ENCODE assay signal across 24 mouse cellular contexts in genomic region chr6:93194741-93195140, GRCm38 (mm10).
DNase-seq lines count a peak whose midpoint lies in the region; ATAC-seq and TF ChIP-seq lines count a peak whose summit lies in the region.
"Had no signal": no experiment of that assay in that cellular context is flagged by ENCODE, and none has a peak within 500 bp of the region (broad histone marks: within the 10 kb centered on the region; RNA-seq: fewer than 3 reads in every experiment).

No protein-coding gene starts in this region.

- no peak for TF ChIP-seq CTCF in heart, adult 2 months (IDR thresholded peaks at IDR 0.05)
- TF ChIP-seq CTCF in kidney, adult 2 months (conservative IDR thresholded peaks at IDR 0.05; ENCODE audit: insufficient read depth, insufficient read length, low read depth, low read length) = no peak

- H3K4me2 ChIP-seq in lung, embryonic 16.5 days (ENCODE audit: low read depth, low read length) = no peak overlapping the region
- H3K4me2 ChIP-seq: embryonic facial prominence, embryonic 13.5 days; embryonic facial prominence, embryonic 15.5 days; forebrain, embryonic 12.5 days had no signal

- H3K9me3 ChIP-seq in lung, embryonic 16.5 days (ENCODE audit: control insufficient read depth, low read length) = no peaks in the 10 kb centered on the region
- H3K9me3 ChIP-seq: embryonic facial prominence, embryonic 13.5 days; embryonic facial prominence, embryonic 15.5 days; forebrain, embryonic 10.5 days; forebrain, embryonic 12.5 days had no signal

- H3K27me3 ChIP-seq in heart, adult 2 months (ENCODE audit: control insufficient read depth, insufficient read depth, low read length) = no peaks in the 10 kb centered on the region
- H3K27me3 ChIP-seq in kidney, adult 2 months (replicated peaks; ENCODE audit: control insufficient read depth, insufficient read depth, low read length) = no peaks in the 10 kb centered on the region
- H3K27me3 ChIP-seq in lung, embryonic 16.5 days (ENCODE audit: control insufficient read depth, insufficient read depth, low read depth, low read length) = no peaks in the 10 kb centered on the region
- H3K27me3 ChIP-seq: embryonic facial prominence, embryonic 13.5 days; embryonic facial prominence, embryonic 15.5 days; forebrain, embryonic 12.5 days had no signal

- peaks cover 9% of the 10 kb centered on the region for H3K36me3 ChIP-seq in heart, adult 2 months (ENCODE audit: control insufficient read depth, insufficient read depth, low read length)
- no peaks in the 10 kb centered on the region for H3K36me3 ChIP-seq in kidney, adult 2 months (ENCODE audit: control insufficient read depth, insufficient read depth, low read length)
- no peaks in the 10 kb centered on the region for H3K36me3 ChIP-seq in lung, embryonic 16.5 days (ENCODE audit: control insufficient read depth, insufficient read depth, low read length)
- H3K36me3 ChIP-seq: embryonic facial prominence, embryonic 13.5 days; embryonic facial prominence, embryonic 15.5 days; forebrain, embryonic 10.5 days; forebrain, embryonic 12.5 days had no signal

- no peak for TF ChIP-seq POLR2A in heart, adult 2 months (IDR thresholded peaks at IDR 0.05; ENCODE audit: insufficient read depth, low read depth, low read length)
- no peak for TF ChIP-seq POLR2A in kidney, adult 2 months (IDR thresholded peaks at IDR 0.05; ENCODE audit: low read depth, low read length)

- H3K4me1 ChIP-seq in heart, adult 2 months (ENCODE audit: control insufficient read depth, insufficient read depth, low read length) = peaks cover 4% of the 10 kb centered on the region
- no peaks in the 10 kb centered on the region for H3K4me1 ChIP-seq in kidney, adult 2 months (ENCODE audit: control insufficient read depth, insufficient read depth, low read length)
- no peaks in the 10 kb centered on the region for H3K4me1 ChIP-seq in lung, embryonic 16.5 days (replicated peaks; ENCODE audit: control insufficient read depth, insufficient read depth, low read length)
- H3K4me1 ChIP-seq: embryonic facial prominence, embryonic 15.5 days; forebrain, embryonic 10.5 days; forebrain, embryonic 12.5 days had no signal

- no peak for TF ChIP-seq EP300 in heart, adult 2 months (IDR thresholded peaks at IDR 0.05; ENCODE audit: insufficient read depth, low read depth, low read length)

- no peak overlapping the region for H3K9ac ChIP-seq in heart, adult 2 months (ENCODE audit: low read depth, low read length)
- H3K9ac ChIP-seq in lung, embryonic 16.5 days (ENCODE audit: low read length) = no peak overlapping the region
- H3K9ac ChIP-seq: embryonic facial prominence, embryonic 13.5 days; embryonic facial prominence, embryonic 15.5 days; forebrain, embryonic 12.5 days had no signal

- WGBS in heart, adult 2 months = 61% methylated on average over 6 of the region's 6 CpGs
- WGBS in kidney, adult 2 months = 78% methylated on average over 6 of the region's 6 CpGs
- WGBS in lung, embryonic 16.5 days = 59% methylated on average over 6 of the region's 6 CpGs

- peak; percentile 47; the same call in 1 of the 2 replicates for ATAC-seq in lung, embryonic 16.5 days (ENCODE audit: low read depth)
- ATAC-seq: forebrain, embryonic 14.5 days had no signal

- no peaks in the 10 kb centered on the region for H3K79me2 ChIP-seq in heart, adult 2 months (replicated peaks; ENCODE audit: control insufficient read depth, insufficient read depth, low read length)

- H3K27ac ChIP-seq in heart, adult 2 months = peak overlapping the region; percentile 12; the same call in 1 of the 2 replicates
- no peak overlapping the region for H3K27ac ChIP-seq in kidney, adult 2 months (ENCODE audit: insufficient read depth, low read depth, low read length)
- no peak overlapping the region for H3K27ac ChIP-seq in lung, embryonic 16.5 days (ENCODE audit: low read length)
- H3K27ac ChIP-seq: embryonic facial prominence, embryonic 13.5 days; embryonic facial prominence, embryonic 15.5 days; forebrain, embryonic 10.5 days; forebrain, embryonic 12.5 days had no signal

- no peak overlapping the region for H3K4me3 ChIP-seq in heart, adult 2 months
- H3K4me3 ChIP-seq in kidney, adult 2 months (ENCODE audit: insufficient read depth, low read depth, low read length) = no peak overlapping the region
- no peak overlapping the region for H3K4me3 ChIP-seq in lung, embryonic 16.5 days (ENCODE audit: low read length)
- H3K4me3 ChIP-seq: embryonic facial prominence, embryonic 13.5 days; embryonic facial prominence, embryonic 15.5 days; erythroblast, embryonic 14.5 days; forebrain, embryonic 10.5 days; forebrain, embryonic 12.5 days had no signal

- no peak for DNase-seq in heart, adult 2 months
- DNase-seq in heart, adult 18-20 months = no peak
- DNase-seq in kidney, adult 2 months = peak; percentile 13
- no peak for DNase-seq in kidney, postnatal 10 days
- no peak for DNase-seq in lung, postnatal 25 days (ENCODE audit: low spot score)
- peak; percentile 14 for DNase-seq in lung, postnatal 36 days
- DNase-seq in lung, postnatal 10 days = no peak
- DNase-seq: adrenal gland, adult 2 months; adrenal gland, postnatal 10 days; adrenal gland, postnatal 25 days; cerebellum, adult 11 months; cerebellum, adult 18-20 months; cerebellum, adult 8-10 months; cerebellum, adult 9-11 months; cerebellum, postnatal 14 days; cerebellum, postnatal 36 days; embryo, embryonic 11 days had no signal

- intact Hi-C loops in heart, adult 2 months (cut with DNase I) = no loop called here

Comparison
In these comparisons a context has a peak if more than half of its experiments do, and no peak if none do; other contexts are left out.
1. DNase-seq: peak in kidney, adult 2 months (single experiment) and lung, postnatal 36 days (single experiment); none in heart, adult 2 months (0 of 2), heart, adult 18-20 months (0 of 2), kidney, postnatal 10 days (single experiment), lung, postnatal 25 days (single experiment) and lung, postnatal 10 days (single experiment).